Mouse (Mus musculus) kidney, postnatal 36 days (tissue): ENCODE data around the gene Dyrk1a.

Experiments used
- DNase-seq, 2 experiments: peaks; one replicate each; pipeline ENCODE4 v3.0.0; 2021 to 2022; ENCODE audit warnings: mixed read lengths in 2 of 2

Gene Dyrk1a

GRCm38 (mm10) chr16:94569229-94570176 lies at the start of gene Dyrk1a:
Gene Dyrk1a (plus strand): TSS chr16:94570010.
- peak; percentile 99 to 100 for DNase-seq

- DNase-seq = no peak
Observed at GRCm38 (mm10) chr16:94523594-94524377, 46.0 kb upstream of the Dyrk1a start.

- DNase-seq = no peak
Observed at GRCm38 (mm10) chr16:94524691-94525090, 45.1 kb upstream of the Dyrk1a start.

GRCm38 (mm10) chr16:94525955-94526343 lies 43.9 kb upstream of the Dyrk1a start:
- DNase-seq = peak in 1 of 2 experiments; percentile 17

- peak; percentile 97 to 98 for DNase-seq
Observed at GRCm38 (mm10) chr16:94526344-94527151, 43.3 kb upstream of the Dyrk1a start, which contains the start of gene Vps26c. Gene Vps26c (minus strand): TSS chr16:94526830.

GRCm38 (mm10) chr16:94527152-94527534 lies 42.7 kb upstream of the Dyrk1a start:
- no peak for DNase-seq

GRCm38 (mm10) chr16:94527546-94527945 lies 42.3 kb upstream of the Dyrk1a start:
- peak in 1 of 2 experiments; percentile 13 for DNase-seq

GRCm38 (mm10) chr16:94531268-94531667 lies 38.5 kb upstream of the Dyrk1a start:
- DNase-seq = no peak

GRCm38 (mm10) chr16:94533679-94534078 lies 36.1 kb upstream of the Dyrk1a start:
- peak in 1 of 2 experiments; percentile 17 for DNase-seq

GRCm38 (mm10) chr16:94535716-94536115 lies 34.1 kb upstream of the Dyrk1a start:
- no peak for DNase-seq

GRCm38 (mm10) chr16:94536417-94537158 lies 33.2 kb upstream of the Dyrk1a start:
- peak; percentile 46 to 70 for DNase-seq

- peak; percentile 79 to 82 for DNase-seq
Observed at GRCm38 (mm10) chr16:94537159-94537527, 32.7 kb upstream of the Dyrk1a start.

GRCm38 (mm10) chr16:94540140-94540539 lies 29.7 kb upstream of the Dyrk1a start:
- DNase-seq = no peak

- no peak for DNase-seq
Observed at GRCm38 (mm10) chr16:94542898-94543297, 26.9 kb upstream of the Dyrk1a start.

- no peak for DNase-seq
Observed at GRCm38 (mm10) chr16:94544540-94545105, 25.2 kb upstream of the Dyrk1a start.

GRCm38 (mm10) chr16:94545781-94546562 lies 23.8 kb upstream of the Dyrk1a start:
- peak; percentile 48 to 49 for DNase-seq

- no peak for DNase-seq
Observed at GRCm38 (mm10) chr16:94549813-94550212, 20.0 kb upstream of the Dyrk1a start.

GRCm38 (mm10) chr16:94551934-94552333 lies 17.9 kb upstream of the Dyrk1a start:
- DNase-seq = peak; percentile 36 to 57

- DNase-seq = no peak
Observed at GRCm38 (mm10) chr16:94555346-94555745, 14.5 kb upstream of the Dyrk1a start.

- DNase-seq = no peak
Observed at GRCm38 (mm10) chr16:94556228-94556627, 13.6 kb upstream of the Dyrk1a start.

GRCm38 (mm10) chr16:94559282-94559681 lies 10.5 kb upstream of the Dyrk1a start:
- no peak for DNase-seq
